Mouse (Mus musculus) hindbrain, embryonic 15.5 days (tissue): ENCODE data around the gene Hsd17b6. TPM values are rescaled to one million over a fixed set of nuclear protein-coding genes. Genes with fewer than 3 reads are reported as not detected.

Source experiments
- ATAC-seq: fragments of 200-750 bp; cut with Nextera tagmentation; 2 replicates; pipeline ENCODE4 v1.8.0; 2017; ENCODE audit warnings: low read depth, moderate number of reproducible peaks, moderate TSS enrichment; ENCODE audit not compliant: low FRiP score
- H3K27ac ChIP-seq: fragments of 300-500 bp; sonication (generic); replicated peaks from 2 replicates; pipeline ENCODE4 v1.5.1; 2015; ENCODE audit warnings: mild to moderate bottlenecking, inconsistent platforms
- H3K27me3 ChIP-seq: fragments of 300-500 bp; sonication (generic); 2 replicates; pipeline ENCODE4 v1.6.1; 2015; ENCODE audit warnings: control low read depth, inconsistent platforms
- H3K36me3 ChIP-seq: fragments of 300-500 bp; sonication (generic); 2 replicates; pipeline ENCODE4 v1.6.1; 2015; ENCODE audit warnings: control low read depth, inconsistent platforms
- H3K4me1 ChIP-seq: fragments of 300-500 bp; sonication (generic); replicated peaks from 2 replicates; pipeline ENCODE4 v1.6.1; 2015; ENCODE audit warnings: control low read depth, inconsistent platforms
- H3K4me2 ChIP-seq: fragments of 300-500 bp; sonication (generic); 2 replicates; pipeline ENCODE4 v1.6.1; 2015; ENCODE audit warnings: moderate library complexity, mild to moderate bottlenecking, inconsistent platforms
- H3K4me3 ChIP-seq: fragments of 300-500 bp; sonication (generic); 2 replicates; pipeline ENCODE4 v1.5.1; 2015; ENCODE audit warnings: mild to moderate bottlenecking, inconsistent platforms
- H3K9ac ChIP-seq: fragments of 300-500 bp; sonication (generic); 2 replicates; pipeline ENCODE4 v1.6.1; 2015; ENCODE audit warnings: inconsistent platforms
- H3K9me3 ChIP-seq: fragments of 300-500 bp; sonication (generic); 2 replicates; pipeline ENCODE4 v1.6.1; 2016; ENCODE audit warnings: control low read depth, inconsistent platforms
- WGBS: fragments of 180-500 bp; shearing (Covaris S2); methylation state at CpG from one replicate; pipeline ENCODE4 v1.1.7; 2015; 5-methylcytosine and 5-hydroxymethylcytosine counted together
- polyA plus RNA-seq: library from polyadenylated mRNA; unstranded; fragments of >200 nt; fragmentation: Nextera tagmentation; extraction: Ambion mirVana; gene quantifications from 2 replicates; pipeline ENCODE4 v1.2.1, GENCODE M21; 2015

The Hsd17b6 gene
- polyA plus RNA-seq, 1 experiment from 2014 or later: not detected

DNA sequence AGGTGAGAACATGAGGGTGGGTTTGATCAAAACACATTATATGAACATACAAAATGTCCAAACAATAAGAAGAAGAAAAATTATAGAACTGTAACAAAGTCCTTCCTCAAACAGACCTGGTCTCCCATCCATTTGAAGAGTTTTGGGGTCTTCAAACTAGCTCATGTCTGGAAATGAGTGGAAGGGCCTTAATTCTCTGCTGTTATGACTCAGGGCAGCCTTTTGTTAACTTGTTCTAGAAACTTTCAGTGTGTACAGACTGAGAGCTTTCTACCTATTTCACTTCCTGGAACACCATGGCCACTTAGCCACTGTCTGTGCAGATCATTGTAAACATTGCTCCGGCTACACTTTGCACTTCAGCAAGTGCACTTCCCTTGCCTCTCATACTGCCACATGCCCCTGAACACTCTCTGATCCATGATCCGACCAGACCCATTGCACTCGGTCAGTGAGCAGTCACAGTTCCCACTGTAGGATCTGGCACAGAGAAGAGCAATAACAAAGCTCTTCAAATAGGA is 4.1 kb downstream of the Hsd17b6 start:
- H3K27ac ChIP-seq: no peak overlapping the region
- no peaks in the 10 kb centered on the region for H3K36me3 ChIP-seq
- H3K4me1 ChIP-seq: no peaks in the 10 kb centered on the region
- H3K9me3 ChIP-seq: no peaks in the 10 kb centered on the region
- ATAC-seq: no peak
- H3K4me3 ChIP-seq: no peak overlapping the region
- WGBS: 88% methylated on average over 3 of the region's 3 CpGs
- H3K9ac ChIP-seq: no peak overlapping the region
- no peak overlapping the region for H3K4me2 ChIP-seq
- H3K27me3 ChIP-seq: no peaks in the 10 kb centered on the region

- Histone ChIP-seq H3K4me3 (no peak overlapping the region), H3K9me3 (no peaks in the 10 kb centered on the region), H3K9ac (no peak overlapping the region), H3K27me3 (no peaks in the 10 kb centered on the region), H3K4me2 (no peak overlapping the region), H3K4me1 (no peaks in the 10 kb centered on the region), H3K36me3 (no peaks in the 10 kb centered on the region), H3K27ac (no peak overlapping the region)
- 95% methylated on average over 1 of the region's 1 CpGs for WGBS
- ATAC-seq: no peak
Measured at GRCm38 (mm10) chr10:127998260-127998659, 9.2 kb downstream of the Hsd17b6 start.

DNA sequence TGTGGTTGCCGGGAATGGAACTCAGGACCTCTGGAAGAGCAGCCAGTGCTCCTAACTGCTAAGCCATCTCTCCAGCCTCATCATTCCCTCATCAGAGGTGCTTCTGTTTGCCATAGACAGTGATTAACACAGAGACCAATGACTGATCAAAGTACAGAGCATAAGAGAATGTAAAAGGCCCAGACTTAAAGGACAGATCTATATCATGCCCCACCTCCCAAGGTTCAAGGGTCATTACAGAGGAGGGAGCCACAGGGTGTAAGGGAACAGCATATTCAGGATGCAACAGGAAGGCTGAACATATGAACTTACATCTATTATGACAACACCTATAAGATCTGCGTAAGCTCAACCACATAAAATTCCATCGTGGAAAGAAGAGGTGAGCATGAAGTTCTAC is 10.7 kb downstream of the Hsd17b6 start:
- no peak overlapping the region for H3K27ac ChIP-seq
- WGBS: 91% methylated on average over 3 of the region's 3 CpGs

DNA sequence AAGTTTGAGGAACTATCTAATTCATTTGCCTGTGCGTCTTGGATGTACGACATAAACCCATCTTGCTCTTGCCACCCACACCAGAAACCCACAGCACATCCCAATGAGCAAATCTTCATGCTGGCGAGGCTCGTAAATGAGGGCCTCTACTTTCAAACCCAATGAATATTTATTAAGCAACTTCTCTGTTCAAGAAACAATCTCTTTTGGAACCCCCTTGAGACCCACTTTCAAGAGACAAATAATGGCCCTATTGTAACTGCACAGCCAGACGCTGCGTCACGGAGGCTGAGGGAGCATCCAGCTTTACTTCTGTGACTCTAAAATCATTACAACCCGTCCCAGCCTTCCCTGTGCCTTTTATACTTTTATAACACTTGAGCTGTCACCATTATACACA is 21.8 kb downstream of the Hsd17b6 start:
- Histone ChIP-seq H3K36me3 (no peaks in the 10 kb centered on the region), H3K27me3 (no peaks in the 10 kb centered on the region), H3K4me2 (no peak overlapping the region), H3K4me1 (no peaks in the 10 kb centered on the region), H3K4me3 (no peak overlapping the region), H3K27ac (no peak overlapping the region), H3K9ac (no peak overlapping the region), H3K9me3 (no peaks in the 10 kb centered on the region)
- no peak for ATAC-seq
- WGBS: 11% methylated on average over 8 of the region's 8 CpGs

More for the DNA sequence above, 10.7 kb downstream of the Hsd17b6 start:
- no peak for ATAC-seq
- Histone ChIP-seq H3K36me3 (no peaks in the 10 kb centered on the region), H3K4me3 (no peak overlapping the region), H3K4me1 (no peaks in the 10 kb centered on the region), H3K27me3 (no peaks in the 10 kb centered on the region), H3K4me2 (no peak overlapping the region), H3K9me3 (no peaks in the 10 kb centered on the region), H3K9ac (no peak overlapping the region)

GRCm38 (mm10) chr10:127984650-127985049 is 22.8 kb downstream of the Hsd17b6 start:
- no peaks in the 10 kb centered on the region for H3K9me3 ChIP-seq
- 64% methylated on average over 5 of the region's 5 CpGs for WGBS
- no peak for ATAC-seq
- no peak overlapping the region for H3K9ac ChIP-seq
- H3K27me3 ChIP-seq: no peaks in the 10 kb centered on the region
- H3K36me3 ChIP-seq: no peaks in the 10 kb centered on the region
- H3K4me2 ChIP-seq: no peak overlapping the region
- H3K4me3 ChIP-seq: no peak overlapping the region
- H3K27ac ChIP-seq: no peak overlapping the region
- no peaks in the 10 kb centered on the region for H3K4me1 ChIP-seq

- H3K27ac ChIP-seq: no peak overlapping the region
- 43% methylated on average over 1 of the region's 1 CpGs for WGBS
Measured at GRCm38 (mm10) chr10:127975503-127975902, 31.9 kb downstream of the Hsd17b6 start.

DNA sequence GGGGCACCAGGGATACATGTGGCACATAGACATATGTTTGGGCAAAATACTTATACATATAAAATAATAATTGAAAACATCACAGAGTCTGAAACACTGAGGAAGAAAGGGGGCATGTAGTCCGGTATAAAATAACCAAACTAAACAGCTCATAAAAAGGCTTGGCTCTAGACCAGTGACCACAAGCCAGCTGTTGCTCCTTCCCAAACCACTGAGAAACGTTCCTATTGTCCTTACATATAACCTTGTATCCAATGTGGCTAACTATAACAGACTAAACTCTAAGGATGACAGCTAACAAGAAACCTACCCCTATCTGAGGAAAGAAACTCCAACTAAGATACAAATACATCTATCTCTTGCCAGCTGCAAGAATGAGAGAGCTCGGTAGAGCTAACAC is 33.3 kb downstream of the Hsd17b6 start:
- Histone ChIP-seq H3K4me2 (no peak overlapping the region), H3K4me1 (no peaks in the 10 kb centered on the region), H3K9ac (no peak overlapping the region), H3K9me3 (no peaks in the 10 kb centered on the region), H3K27me3 (no peaks in the 10 kb centered on the region), H3K4me3 (no peak overlapping the region), H3K27ac (no peak overlapping the region), H3K36me3 (no peaks in the 10 kb centered on the region)
- WGBS: 90% methylated on average over 3 of the region's 3 CpGs
- no peak for ATAC-seq

More at GRCm38 (mm10) chr10:127975503-127975902, 31.9 kb downstream of the Hsd17b6 start:
- ATAC-seq: no peak
- Histone ChIP-seq H3K9ac (no peak overlapping the region), H3K4me2 (no peak overlapping the region), H3K9me3 (no peaks in the 10 kb centered on the region), H3K4me1 (no peaks in the 10 kb centered on the region), H3K36me3 (no peaks in the 10 kb centered on the region), H3K4me3 (no peak overlapping the region), H3K27me3 (no peaks in the 10 kb centered on the region)

DNA sequence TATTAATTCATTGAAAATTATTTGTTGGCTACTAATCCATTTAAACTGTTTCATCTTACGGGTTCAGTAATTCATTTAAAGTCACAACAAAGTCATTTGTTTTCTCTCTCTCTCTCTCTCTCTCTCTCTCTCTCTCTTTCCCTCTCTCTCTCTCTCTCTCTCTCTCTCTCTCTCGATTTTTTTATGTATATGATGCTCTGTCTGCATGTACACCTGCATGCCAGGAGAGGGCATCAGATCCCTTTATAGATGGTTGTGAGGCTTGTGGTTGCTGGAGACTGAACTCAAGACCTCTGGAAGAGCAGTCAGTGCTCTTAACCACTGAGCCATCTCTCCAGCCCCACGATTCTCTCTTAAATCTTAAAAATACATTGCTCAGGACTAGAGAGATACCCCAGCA is 36.3 kb downstream of the Hsd17b6 start:
- no peak overlapping the region for H3K9ac ChIP-seq
- H3K4me1 ChIP-seq: no peaks in the 10 kb centered on the region
- no peaks in the 10 kb centered on the region for H3K36me3 ChIP-seq
- WGBS: 61% methylated on average over 3 of the region's 3 CpGs
- H3K9me3 ChIP-seq: no peaks in the 10 kb centered on the region
- no peak for ATAC-seq
- no peak overlapping the region for H3K4me2 ChIP-seq
- H3K27me3 ChIP-seq: no peaks in the 10 kb centered on the region
- H3K4me3 ChIP-seq: no peak overlapping the region
- no peak overlapping the region for H3K27ac ChIP-seq

- no peaks in the 10 kb centered on the region for H3K4me1 ChIP-seq
- H3K4me2 ChIP-seq: no peak overlapping the region
- no peak overlapping the region for H3K27ac ChIP-seq
- no peaks in the 10 kb centered on the region for H3K27me3 ChIP-seq
- no peak for ATAC-seq
- no peaks in the 10 kb centered on the region for H3K9me3 ChIP-seq
- H3K36me3 ChIP-seq: no peaks in the 10 kb centered on the region
- no peak overlapping the region for H3K4me3 ChIP-seq
- 60% methylated on average over 3 of the region's 3 CpGs for WGBS
- H3K9ac ChIP-seq: no peak overlapping the region
Measured at GRCm38 (mm10) chr10:127970359-127970831, 37.0 kb downstream of the Hsd17b6 start.

GRCm38 (mm10) chr10:127969820-127970219 is 37.6 kb downstream of the Hsd17b6 start:
- no peak for ATAC-seq
- Histone ChIP-seq H3K27ac (no peak overlapping the region), H3K36me3 (no peaks in the 10 kb centered on the region), H3K9me3 (no peaks in the 10 kb centered on the region), H3K4me3 (no peak overlapping the region), H3K4me1 (no peaks in the 10 kb centered on the region), H3K27me3 (no peaks in the 10 kb centered on the region), H3K4me2 (no peak overlapping the region), H3K9ac (no peak overlapping the region)
- 87% methylated on average over 4 of the region's 4 CpGs for WGBS

GRCm38 (mm10) chr10:127966506-127966905 is 40.9 kb downstream of the Hsd17b6 start:
- H3K4me2 ChIP-seq: no peak overlapping the region
- H3K4me3 ChIP-seq: no peak overlapping the region
- no peak for ATAC-seq
- WGBS: 93% methylated on average over 6 of the region's 6 CpGs
- no peak overlapping the region for H3K9ac ChIP-seq
- H3K4me1 ChIP-seq: no peaks in the 10 kb centered on the region
- no peaks in the 10 kb centered on the region for H3K27me3 ChIP-seq
- H3K27ac ChIP-seq: no peak overlapping the region
- no peaks in the 10 kb centered on the region for H3K9me3 ChIP-seq
- no peaks in the 10 kb centered on the region for H3K36me3 ChIP-seq

- Histone ChIP-seq H3K27me3 (no peaks in the 10 kb centered on the region), H3K4me1 (no peaks in the 10 kb centered on the region), H3K4me2 (no peak overlapping the region), H3K27ac (no peak overlapping the region), H3K4me3 (no peak overlapping the region), H3K9me3 (no peaks in the 10 kb centered on the region), H3K36me3 (no peaks in the 10 kb centered on the region), H3K9ac (no peak overlapping the region)
- WGBS: 69% methylated on average over 3 of the region's 3 CpGs
- no peak for ATAC-seq
Measured at GRCm38 (mm10) chr10:127964004-127964403, 43.4 kb downstream of the Hsd17b6 start.

DNA sequence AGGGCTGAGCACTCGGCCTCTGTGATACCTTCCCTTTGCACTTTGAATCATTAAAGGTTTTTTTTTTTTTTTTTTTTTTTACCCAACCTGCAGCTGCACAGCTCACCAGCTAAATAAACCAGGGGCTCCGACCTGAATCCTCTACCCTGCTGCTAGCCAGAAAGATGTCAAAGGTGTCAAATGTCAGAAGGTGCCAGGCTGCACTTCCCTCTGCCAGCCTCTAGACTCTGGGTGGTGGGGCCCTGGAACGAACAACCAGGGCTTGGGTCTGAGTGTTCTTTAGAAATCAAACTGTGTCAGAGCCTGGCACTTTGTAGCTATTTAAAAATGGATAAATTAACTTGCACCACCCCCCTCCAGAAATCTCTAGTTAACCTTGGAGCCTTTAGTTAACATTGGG is 45.0 kb downstream of the Hsd17b6 start:
- Histone ChIP-seq H3K9me3 (no peaks in the 10 kb centered on the region), H3K4me3 (no peak overlapping the region), H3K27ac (no peak overlapping the region), H3K4me1 (no peaks in the 10 kb centered on the region), H3K36me3 (no peaks in the 10 kb centered on the region), H3K4me2 (no peak overlapping the region), H3K9ac (no peak overlapping the region), H3K27me3 (no peaks in the 10 kb centered on the region)
- WGBS: 84% methylated on average over 3 of the region's 3 CpGs
- no peak for ATAC-seq
